8 mouse cellular contexts compared by ENCODE assay signal in genomic region chr2:69822361-69823128, GRCm38 (mm10). TPM values are rescaled to one million over a fixed set of nuclear protein-coding genes. Genes with fewer than 3 reads are reported as not detected.
DNase-seq lines count a peak whose midpoint lies in the region; ATAC-seq and TF ChIP-seq lines count a peak whose summit lies in the region.

No protein-coding gene starts in this region.

- peak overlapping the region; percentile 75 for H3K4me2 ChIP-seq in heart, embryonic 14.5 days (ENCODE audit: low read length)
- H3K4me2 ChIP-seq in lung, embryonic 16.5 days (ENCODE audit: low read depth, low read length) = peak overlapping the region; percentile 85

- H3K4me3 ChIP-seq in ES-Bruce4 (ENCODE audit: low read depth, low read length) = peak overlapping the region; percentile 59
- H3K4me3 ChIP-seq in bone marrow macrophage, adult 2 months (ENCODE audit: insufficient read depth, low read length) = peak overlapping the region; percentile 76
- peak overlapping the region; percentile 78 to 94 for H3K4me3 ChIP-seq in heart, embryonic 14.5 days (ENCODE audit: control insufficient read depth in 1 of 2, insufficient read depth in 1 of 2, low read depth in 1 of 2, low read length in 2 of 2)
- H3K4me3 ChIP-seq in lung, embryonic 16.5 days (ENCODE audit: low read length) = peak overlapping the region; percentile 85

- peaks cover 6% of the 10 kb centered on the region; the same call in 1 of the 2 replicates for H3K27me3 ChIP-seq in ES-Bruce4 (ENCODE audit: control insufficient read depth, insufficient read depth, low read length, poor library complexity, severe bottlenecking)
- H3K27me3 ChIP-seq in heart, embryonic 14.5 days (ENCODE audit: control insufficient read depth, insufficient read depth, low read length) = no peaks in the 10 kb centered on the region
- H3K27me3 ChIP-seq in lung, embryonic 16.5 days (ENCODE audit: control insufficient read depth, insufficient read depth, low read depth, low read length) = no peaks in the 10 kb centered on the region

- H3K9me3 ChIP-seq in ES-Bruce4 (replicated peaks; ENCODE audit: control insufficient read depth, insufficient read depth, low read length, poor library complexity, severe bottlenecking) = no peaks in the 10 kb centered on the region
- no peaks in the 10 kb centered on the region for H3K9me3 ChIP-seq in heart, embryonic 14.5 days (ENCODE audit: control insufficient read depth, low read length)
- no peaks in the 10 kb centered on the region for H3K9me3 ChIP-seq in lung, embryonic 16.5 days (ENCODE audit: control insufficient read depth, low read length)

- H3K36me3 ChIP-seq in ES-Bruce4 (ENCODE audit: control insufficient read depth, insufficient read depth, low read length, poor library complexity, severe bottlenecking) = no peaks in the 10 kb centered on the region
- H3K36me3 ChIP-seq in heart, embryonic 14.5 days (ENCODE audit: control insufficient read depth, insufficient read depth, low read length) = peaks cover 25% of the 10 kb centered on the region
- H3K36me3 ChIP-seq in lung, embryonic 16.5 days (ENCODE audit: control insufficient read depth, insufficient read depth, low read length) = no peaks in the 10 kb centered on the region

- DNase-seq in kidney, postnatal 14 days = peak; percentile 61
- DNase-seq in ovary, postnatal 10 days (ENCODE audit: low spot score) = peak; percentile 49
- DNase-seq in thymus, postnatal 4 days = peak; percentile 65

- peak overlapping the region; percentile 95 for H3K9ac ChIP-seq in ES-Bruce4 (ENCODE audit: low read depth, poor library complexity, severe bottlenecking)
- peak overlapping the region; percentile 91 for H3K9ac ChIP-seq in heart, embryonic 14.5 days (ENCODE audit: low read length)
- H3K9ac ChIP-seq in lung, embryonic 16.5 days (ENCODE audit: low read length) = peak overlapping the region; percentile 89

- under 1% methylated on average over 53 of the region's 80 CpGs for WGBS in heart, embryonic 14.5 days
- WGBS in lung, embryonic 16.5 days = under 1% methylated on average over 54 of the region's 80 CpGs

- H3K27ac ChIP-seq in ES-Bruce4 (ENCODE audit: insufficient read depth, low read length) = no peak overlapping the region
- H3K27ac ChIP-seq in bone marrow macrophage, adult 2 months (ENCODE audit: insufficient read depth, low read depth, low read length) = no peak overlapping the region
- H3K27ac ChIP-seq in heart, embryonic 14.5 days (replicated peaks in 1 of 2; ENCODE audit: control insufficient read depth in 1 of 2, insufficient read depth in 1 of 2, low read depth in 2 of 2, low read length in 2 of 2) = peak overlapping the region; percentile 89 to 97
- H3K27ac ChIP-seq in lung, embryonic 16.5 days (ENCODE audit: low read length) = peak overlapping the region; percentile 94

- ATAC-seq in erythroblast, adult 5-6 weeks (replicated peaks; ENCODE audit: low FRiP score, poor library complexity, severe bottlenecking) = peak; percentile 48
- ATAC-seq in heart, embryonic 14.5 days (ENCODE audit: insufficient number of reproducible peaks, insufficient read depth, low FRiP score, low read depth) = peak; percentile 82
- ATAC-seq in lung, embryonic 16.5 days (ENCODE audit: low read depth) = peak; percentile 77

- no peak for TF ChIP-seq EP300 in ES-Bruce4 (IDR thresholded peaks at IDR 0.05; ENCODE audit: insufficient read depth, low read depth, low read length)

- no peaks in the 10 kb centered on the region for H3K4me1 ChIP-seq in ES-Bruce4 (ENCODE audit: control insufficient read depth, insufficient read depth, low read length)
- H3K4me1 ChIP-seq in bone marrow macrophage, adult 2 months (ENCODE audit: control insufficient read depth, insufficient read depth, low read length) = peaks cover 4% of the 10 kb centered on the region; the same call in 1 of the 2 replicates
- peaks cover 7 to 12% of the 10 kb centered on the region in 2 experiments for H3K4me1 ChIP-seq in heart, embryonic 14.5 days (ENCODE audit: control insufficient read depth in 2 of 2, insufficient read depth in 2 of 2, low read length in 2 of 2)
- H3K4me1 ChIP-seq in lung, embryonic 16.5 days (replicated peaks; ENCODE audit: control insufficient read depth, insufficient read depth, low read length) = peaks cover 9% of the 10 kb centered on the region

- no peak for TF ChIP-seq CTCF in ES-Bruce4 (IDR thresholded peaks at IDR 0.05; ENCODE audit: low read depth, low read length)
- no peak for TF ChIP-seq CTCF in bone marrow macrophage, adult 2 months (IDR thresholded peaks at IDR 0.05; ENCODE audit: low read depth, low read length)

- no peak for TF ChIP-seq POLR2A in ES-Bruce4 (IDR thresholded peaks at IDR 0.05; ENCODE audit: insufficient read depth, low read length)
- no peak for TF ChIP-seq POLR2A in bone marrow macrophage, adult 2 months (IDR thresholded peaks at IDR 0.05; ENCODE audit: borderline replicate concordance, low read depth, low read length)

RNA-seq across cellular contexts. Expression of gene Klhl23, which starts 0.8 kb away (rescaled TPM):
- polyA plus RNA-seq in ES-Bruce4 (2011; ENCODE audit: insufficient read depth, insufficient read length, low read depth, missing spikeins) = 5.4 and 7.0 TPM in 2 replicates
- polyA plus RNA-seq in bone marrow macrophage, adult 2 months (2012; ENCODE audit: insufficient read depth, insufficient read length, missing spikeins) = 0.23 and 0.39 TPM in 2 replicates
- 2.1 and 2.7 TPM in 2 replicates for total RNA-seq in erythroblast, adult 5-6 weeks (2015; ENCODE audit: low replicate concordance)
- 3.6 and 10.4 TPM in 2 replicates for total RNA-seq in erythroblast, adult 5-6 weeks (2017; ENCODE audit: low replicate concordance)
- polyA plus RNA-seq in heart, embryonic 14.5 days (2014; fragmentation: Nextera tagmentation; extraction: Ambion mirVana) = 57.1 and 59.9 TPM in 2 replicates
- 39.6 and 43.1 TPM in 2 replicates for polyA plus RNA-seq in lung, embryonic 16.5 days (2015; fragmentation: Nextera tagmentation; extraction: Ambion mirVana)

RNA-seq across cellular contexts. Expression of gene Phospho2, which starts 33.1 kb away (rescaled TPM):
- polyA plus RNA-seq in ES-Bruce4 (2011; ENCODE audit: insufficient read depth, insufficient read length, low read depth, missing spikeins) = 10.2 and 11.2 TPM in 2 replicates
- polyA plus RNA-seq in bone marrow macrophage, adult 2 months (2012; ENCODE audit: insufficient read depth, insufficient read length, missing spikeins) = 16.7 and 17.1 TPM in 2 replicates
- total RNA-seq in erythroblast, adult 5-6 weeks (2015; ENCODE audit: low replicate concordance) = 8.4 and 15.4 TPM in 2 replicates
- total RNA-seq in erythroblast, adult 5-6 weeks (2017; ENCODE audit: low replicate concordance) = 10.2 and 12.0 TPM in 2 replicates
- polyA plus RNA-seq in heart, embryonic 14.5 days (2014; fragmentation: Nextera tagmentation; extraction: Ambion mirVana) = 18.8 and 20.2 TPM in 2 replicates
- 21.3 and 21.9 TPM in 2 replicates for polyA plus RNA-seq in lung, embryonic 16.5 days (2015; fragmentation: Nextera tagmentation; extraction: Ambion mirVana)

RNA-seq across cellular contexts. Expression of gene Ccdc173, which starts 33.2 kb away (rescaled TPM):
- 3.7 and 6.1 TPM in 2 replicates for polyA plus RNA-seq in ES-Bruce4 (2011; ENCODE audit: insufficient read depth, insufficient read length, low read depth, missing spikeins)
- polyA plus RNA-seq in bone marrow macrophage, adult 2 months (2012; ENCODE audit: insufficient read depth, insufficient read length, missing spikeins) = 3.7 and 4.5 TPM in 2 replicates
- 1.5 TPM in 1 of 2 replicates, not detected in the other for total RNA-seq in erythroblast, adult 5-6 weeks (2015; ENCODE audit: low replicate concordance)
- total RNA-seq in erythroblast, adult 5-6 weeks (2017; ENCODE audit: low replicate concordance) = 1.1 and 2.0 TPM in 2 replicates
- polyA plus RNA-seq in heart, embryonic 14.5 days (2014; fragmentation: Nextera tagmentation; extraction: Ambion mirVana) = 1.5 and 1.8 TPM in 2 replicates
- polyA plus RNA-seq in lung, embryonic 16.5 days (2015; fragmentation: Nextera tagmentation; extraction: Ambion mirVana) = 3.0 and 3.4 TPM in 2 replicates

RNA-seq across cellular contexts. Expression of gene Ssb, which starts 38.8 kb away (rescaled TPM):
- 393 and 460 TPM in 2 replicates for polyA plus RNA-seq in ES-Bruce4 (2011; ENCODE audit: insufficient read depth, insufficient read length, low read depth, missing spikeins)
- 211 and 236 TPM in 2 replicates for polyA plus RNA-seq in bone marrow macrophage, adult 2 months (2012; ENCODE audit: insufficient read depth, insufficient read length, missing spikeins)
- total RNA-seq in erythroblast, adult 5-6 weeks (2015; ENCODE audit: low replicate concordance) = 90.3 and 130 TPM in 2 replicates
- 98.7 and 161 TPM in 2 replicates for total RNA-seq in erythroblast, adult 5-6 weeks (2017; ENCODE audit: low replicate concordance)
- 186 and 187 TPM in 2 replicates for polyA plus RNA-seq in heart, embryonic 14.5 days (2014; fragmentation: Nextera tagmentation; extraction: Ambion mirVana)
- 254 and 292 TPM in 2 replicates for polyA plus RNA-seq in lung, embryonic 16.5 days (2015; fragmentation: Nextera tagmentation; extraction: Ambion mirVana)

Comparison
In these comparisons a context has a peak if more than half of its experiments do, and no peak if none do; other contexts are left out.
1. H3K27ac ChIP-seq: peak in heart, embryonic 14.5 days (2 of 2) and lung, embryonic 16.5 days (single experiment); none in ES-Bruce4 (single experiment) and bone marrow macrophage, adult 2 months (single experiment).
2. Peak in every context shown above with its lines, with median percentiles within 50 percentile points of each other: H3K4me3 ChIP-seq, H3K9ac ChIP-seq, ATAC-seq and DNase-seq.